Mouse (Mus musculus) MEL (cell line): ENCODE results near the gene Zfpl1.

ENCODE experiments used
- CTCF ChIP-seq, 3 experiments: IDR thresholded peaks in 2 of 3; conservative IDR thresholded peaks in 1 of 3; 2 replicates each; pipeline ENCODE4 v1.5.1; 2011 to 2012; ENCODE audit warnings: low read length in 3 of 3, low read depth in 2 of 3, mild to moderate bottlenecking in 2 of 3, improper control_type of control experiment in 1 of 3, inconsistent platforms in 1 of 3, mixed read lengths in 1 of 3, moderate library complexity in 1 of 3; ENCODE audit not compliant: control insufficient read depth in 1 of 3, insufficient read depth in 1 of 3, poor library complexity in 1 of 3, severe bottlenecking in 1 of 3
- E2F4 ChIP-seq: IDR thresholded peaks from 2 replicates; pipeline ENCODE4 v1.6.1; 2011; ENCODE audit warnings: low read depth, low read length, improper control_type of control experiment, borderline replicate concordance
- ELF1 ChIP-seq: IDR thresholded peaks from 2 replicates; pipeline ENCODE4 v1.6.1; 2014; ENCODE audit warnings: low read depth, mild to moderate bottlenecking, inconsistent platforms, low read length, improper control_type of control experiment, moderate library complexity
- GABPA ChIP-seq: IDR thresholded peaks from 2 replicates; pipeline ENCODE4 v1.6.1; 2012; ENCODE audit warnings: low read depth, mild to moderate bottlenecking, inconsistent platforms, low read length, improper control_type of control experiment, moderate library complexity
- UBTF ChIP-seq: IDR thresholded peaks from 2 replicates; pipeline ENCODE4 v1.6.1; 2012; ENCODE audit warnings: low read depth, mild to moderate bottlenecking, inconsistent platforms, low read length, improper control_type of control experiment, moderate library complexity, borderline replicate concordance; ENCODE audit not compliant: insufficient read depth
- USF1 ChIP-seq: IDR thresholded peaks from 2 replicates; pipeline ENCODE4 v1.6.1; 2014; ENCODE audit warnings: low read depth, mild to moderate bottlenecking, inconsistent platforms, low read length, improper control_type of control experiment, moderate library complexity
- ZC3H11A ChIP-seq: IDR thresholded peaks from 2 replicates; pipeline ENCODE4 v1.6.1; 2012; ENCODE audit warnings: low read depth, mild to moderate bottlenecking, inconsistent platforms, low read length, improper control_type of control experiment
- ZNF384 ChIP-seq: IDR thresholded peaks from 2 replicates; pipeline ENCODE4 v1.6.1; 2012; ENCODE audit warnings: low read depth, mild to moderate bottlenecking, inconsistent platforms, low read length, improper control_type of control experiment

DNA sequence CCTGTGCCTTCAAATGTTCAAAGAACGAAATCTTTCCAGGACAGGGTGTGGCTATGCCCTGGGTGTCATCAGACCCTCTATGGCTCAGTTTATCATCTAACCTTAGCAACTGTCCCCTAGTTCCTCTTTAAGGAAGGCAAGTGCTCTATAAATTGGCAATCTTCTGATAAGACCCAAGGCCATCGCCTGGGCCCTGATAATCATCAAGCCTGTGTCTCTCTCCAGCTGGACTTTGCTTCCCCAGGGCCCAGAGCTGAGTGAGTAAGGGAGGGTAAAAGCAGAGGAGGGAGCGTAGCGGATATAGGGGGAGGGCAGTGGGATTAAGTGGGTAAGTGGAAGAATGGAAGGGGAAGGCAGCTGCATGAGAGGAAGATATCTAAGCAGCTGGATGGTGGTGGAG is 19.7 kb upstream of the Zfpl1 start:
- TF ChIP-seq ZNF384 (no peak), GABPA (no peak; the same call in 1 of the 2 replicates), UBTF (no peak), USF1 (no peak), CTCF (IDR thresholded peaks at IDR 0.05 in 2 of 3, conservative IDR thresholded peaks at IDR 0.05 in 1 of 3; ENCODE audit: control insufficient read depth in 1 of 3, insufficient read depth in 1 of 3, low read depth in 2 of 3, low read length in 3 of 3, poor library complexity in 1 of 3, severe bottlenecking in 1 of 3) (no peak), ZC3H11A (no peak), E2F4 (no peak), ELF1 (no peak)
